8 mouse cellular contexts compared by ENCODE assay signal in the genomic region with DNA sequence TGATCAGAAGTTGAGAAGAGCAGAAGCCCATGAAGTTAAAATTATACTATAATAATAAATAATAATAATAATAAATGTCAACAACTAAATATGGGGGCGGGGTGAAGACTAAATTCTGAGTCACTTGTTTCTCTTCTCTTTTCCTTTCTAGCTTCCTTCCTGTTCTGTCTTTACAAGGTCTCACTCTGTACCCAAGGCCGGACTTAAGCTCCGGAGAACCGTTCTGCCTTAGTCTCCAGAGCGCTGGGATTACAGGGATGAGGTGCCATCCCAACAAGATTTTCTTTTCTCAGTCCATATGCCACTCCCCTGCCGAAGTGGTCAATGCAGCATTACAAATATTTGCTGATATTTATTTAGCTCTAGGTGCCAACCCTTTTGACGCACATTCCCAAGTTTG. TPM values are rescaled to one million over a fixed set of nuclear protein-coding genes. Genes with fewer than 3 reads are reported as not detected.
A peak's percentile ranks its signal among the peaks of the same experiment; 100 is the strongest.
DNase-seq lines count a peak whose midpoint lies in the region; ATAC-seq lines count a peak whose summit lies in the region.

No protein-coding gene starts in this region.

- no peak for ATAC-seq in kidney, embryonic 16.5 days (ENCODE audit: low FRiP score, low TSS enrichment)
- no peak for ATAC-seq in hindbrain, embryonic 14.5 days (ENCODE audit: low FRiP score)

- no peaks in the 10 kb centered on the region for H3K27me3 ChIP-seq in kidney, embryonic 16.5 days (ENCODE audit: insufficient read depth, low read length)
- no peaks in the 10 kb centered on the region for H3K27me3 ChIP-seq in hindbrain, embryonic 14.5 days (ENCODE audit: control insufficient read depth, insufficient read depth, low read length)

- H3K4me1 ChIP-seq in kidney, embryonic 16.5 days (ENCODE audit: insufficient read depth, low read length), result peaks cover 17% of the 10 kb centered on the region
- no peaks in the 10 kb centered on the region; the same call in 1 of the 2 replicates for H3K4me1 ChIP-seq in brown adipose tissue, adult 24 weeks (ENCODE audit: control insufficient read depth, insufficient read depth, insufficient read length, low read length)
- H3K4me1 ChIP-seq in hindbrain, embryonic 14.5 days (replicated peaks; ENCODE audit: control insufficient read depth, insufficient read depth, low read length), result peaks cover 29% of the 10 kb centered on the region

- H3K36me3 ChIP-seq in kidney, embryonic 16.5 days (ENCODE audit: insufficient read depth, low read length), result no peaks in the 10 kb centered on the region
- no peaks in the 10 kb centered on the region for H3K36me3 ChIP-seq in hindbrain, embryonic 14.5 days (replicated peaks; ENCODE audit: control insufficient read depth, insufficient read depth)

- DNase-seq in kidney, postnatal 10 days, result no peak
- peak; percentile 27 for DNase-seq in hindbrain, embryonic 14.5 days (ENCODE audit: low spot score)
- DNase-seq in lung, postnatal 25 days (ENCODE audit: low spot score), result peak; percentile 12
- DNase-seq in layer of hippocampus, postnatal 36 days, result no peak
- DNase-seq in natural killer cell, adult 2 months (ENCODE audit: low spot score in 2 of 2), result no peak
- no peak for DNase-seq in left cerebral cortex, adult 18-20 months (ENCODE audit: low spot score in 2 of 2)

- WGBS in kidney, embryonic 16.5 days, result 18% methylated on average over 7 of the region's 7 CpGs
- WGBS in hindbrain, embryonic 14.5 days, result 17% methylated on average over 7 of the region's 7 CpGs

- H3K4me3 ChIP-seq in kidney, embryonic 16.5 days (ENCODE audit: low read length), result peak overlapping the region; percentile 92
- H3K4me3 ChIP-seq in brown adipose tissue, adult 24 weeks (ENCODE audit: insufficient read depth, low read depth, low read length), result peak overlapping the region; percentile 99
- peak overlapping the region; percentile 92 for H3K4me3 ChIP-seq in hindbrain, embryonic 14.5 days (replicated peaks; ENCODE audit: low read length)

- H3K9me3 ChIP-seq in kidney, embryonic 16.5 days (ENCODE audit: low read length), result no peaks in the 10 kb centered on the region
- no peaks in the 10 kb centered on the region for H3K9me3 ChIP-seq in hindbrain, embryonic 14.5 days (ENCODE audit: control insufficient read depth, low read length)

- H3K4me2 ChIP-seq in kidney, embryonic 16.5 days (replicated peaks; ENCODE audit: low read depth, low read length), result peak overlapping the region; percentile 82
- peak overlapping the region; percentile 66 for H3K4me2 ChIP-seq in hindbrain, embryonic 14.5 days (replicated peaks)

- H3K27ac ChIP-seq in kidney, embryonic 16.5 days (ENCODE audit: low read length), result peak overlapping the region; percentile 41; the same call in 1 of the 2 replicates
- peak overlapping the region; percentile 83 for H3K27ac ChIP-seq in brown adipose tissue, adult 24 weeks (replicated peaks; ENCODE audit: low read depth, low read length)
- H3K27ac ChIP-seq in hindbrain, embryonic 14.5 days, result peak overlapping the region; percentile 99

- peak overlapping the region; percentile 88 for H3K9ac ChIP-seq in kidney, embryonic 16.5 days (replicated peaks; ENCODE audit: low read length)
- H3K9ac ChIP-seq in hindbrain, embryonic 14.5 days, result peak overlapping the region; percentile 97

RNA-seq across cellular contexts. Expression of a gene that starts 0.5 kb away (rescaled TPM):
- 22.0 and 24.0 TPM in 2 replicates for polyA plus RNA-seq in kidney, embryonic 16.5 days (2015; fragmentation: Nextera tagmentation; extraction: Ambion mirVana)
- 4.3 and 4.9 TPM in 2 replicates for polyA plus RNA-seq in brown adipose tissue, adult 24 weeks (2012; ENCODE audit: insufficient read depth, insufficient read length, missing spikeins)
- polyA plus RNA-seq in hindbrain, embryonic 14.5 days (2014; fragmentation: Nextera tagmentation; extraction: Ambion mirVana), result 62.8 and 75.9 TPM in 2 replicates
- 10 to 100 TPM; 49.1 to 50.7 TPM for total RNA-seq in layer of hippocampus, postnatal 36 days (2021)
- total RNA-seq in left cerebral cortex, adult 18-20 months (2021), result 10 to 100 TPM; 68.4 to 81.3 TPM

Comparison
In these comparisons a context has a peak if more than half of its experiments do, and no peak if none do; other contexts are left out.
1. H3K27ac ChIP-seq: peak in every context shown above with its lines; median percentile 99 in hindbrain, embryonic 14.5 days; 83 in brown adipose tissue, adult 24 weeks; 41 in kidney, embryonic 16.5 days.
2. DNase-seq: peak in hindbrain, embryonic 14.5 days (single experiment) and lung, postnatal 25 days (single experiment); none in kidney, postnatal 10 days (single experiment), layer of hippocampus, postnatal 36 days (0 of 2), natural killer cell, adult 2 months (0 of 2) and left cerebral cortex, adult 18-20 months (0 of 2).
3. Peak in every context shown above with its lines, with median percentiles within 50 percentile points of each other: H3K4me3 ChIP-seq.